9 mouse cellular contexts compared by ENCODE assay signal in the genomic region with DNA sequence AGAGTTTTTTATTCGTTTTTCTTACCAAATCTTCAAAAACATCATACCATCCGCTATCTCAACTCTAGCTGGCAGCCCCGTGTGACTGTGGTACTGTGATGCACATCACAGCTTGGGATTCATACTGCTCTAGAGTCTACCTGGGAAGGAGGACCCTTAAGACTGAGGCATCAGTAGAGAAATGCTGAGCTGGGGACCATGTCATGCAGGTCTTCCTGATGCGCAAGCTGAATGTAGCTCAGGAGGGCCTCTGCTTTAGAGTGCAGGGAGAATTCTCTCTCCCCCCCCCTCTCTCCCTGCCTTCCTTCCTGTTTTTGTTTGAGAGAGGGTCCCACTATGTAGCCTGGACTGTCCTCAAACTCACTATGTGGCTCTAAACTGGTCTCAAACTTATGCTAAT. TPM values are rescaled to one million over a fixed set of nuclear protein-coding genes. Genes with fewer than 3 reads are reported as not detected.
DNase-seq lines count a peak whose midpoint lies in the region; ATAC-seq and TF ChIP-seq lines count a peak whose summit lies in the region.
"Had no signal": no experiment of that assay in that cellular context is flagged by ENCODE, and none has a peak within 500 bp of the region (broad histone marks: within the 10 kb centered on the region; RNA-seq: fewer than 3 reads in every experiment).

No protein-coding gene starts in this region.

- no peak for TF ChIP-seq CTCF in layer of hippocampus, adult 2 months (conservative IDR thresholded peaks at IDR 0.05)

- peaks cover 20% of the 10 kb centered on the region for H3K4me1 ChIP-seq in embryonic facial prominence, embryonic 13.5 days
- peaks cover 21% of the 10 kb centered on the region for H3K4me1 ChIP-seq in limb, embryonic 10.5 days
- H3K4me1 ChIP-seq in neural tube, embryonic 13.5 days (replicated peaks): peaks cover 18% of the 10 kb centered on the region

- no peaks in the 10 kb centered on the region; the same call in 1 of the 2 replicates for H3K27me3 ChIP-seq in embryonic facial prominence, embryonic 13.5 days
- peaks cover 4% of the 10 kb centered on the region; the same call in 1 of the 2 replicates for H3K27me3 ChIP-seq in limb, embryonic 10.5 days (ENCODE audit: low read depth, poor library complexity, severe bottlenecking)
- peaks cover 8% of the 10 kb centered on the region; the same call in 1 of the 2 replicates for H3K27me3 ChIP-seq in neural tube, embryonic 13.5 days

- H3K27ac ChIP-seq in layer of hippocampus, adult 2 months: no peak overlapping the region
- H3K27ac ChIP-seq in embryonic facial prominence, embryonic 13.5 days: no peak overlapping the region
- H3K27ac ChIP-seq in limb, embryonic 10.5 days: no peak overlapping the region
- H3K27ac ChIP-seq in neural tube, embryonic 13.5 days (replicated peaks): no peak overlapping the region

- H3K9ac ChIP-seq in embryonic facial prominence, embryonic 13.5 days: no peak overlapping the region
- peak overlapping the region; percentile 67; the same call in 1 of the 2 replicates for H3K9ac ChIP-seq in neural tube, embryonic 13.5 days

- no peak; the same call in 1 of the 2 replicates for ATAC-seq in embryonic facial prominence, embryonic 13.5 days (ENCODE audit: insufficient number of reproducible peaks, insufficient read depth, low FRiP score, low TSS enrichment, low read depth)
- no peak for ATAC-seq in neural tube, embryonic 13.5 days (ENCODE audit: low read depth)

- H3K9me3 ChIP-seq in embryonic facial prominence, embryonic 13.5 days: no peaks in the 10 kb centered on the region
- H3K9me3 ChIP-seq in limb, embryonic 10.5 days (replicated peaks): no peaks in the 10 kb centered on the region
- no peaks in the 10 kb centered on the region for H3K9me3 ChIP-seq in neural tube, embryonic 13.5 days

- peaks cover 28% of the 10 kb centered on the region for H3K36me3 ChIP-seq in embryonic facial prominence, embryonic 13.5 days
- peaks cover 28% of the 10 kb centered on the region for H3K36me3 ChIP-seq in limb, embryonic 10.5 days
- peaks cover 29% of the 10 kb centered on the region for H3K36me3 ChIP-seq in neural tube, embryonic 13.5 days

- H3K4me3 ChIP-seq in layer of hippocampus, adult 2 months: peak overlapping the region; percentile 54; the same call in 1 of the 2 replicates
- H3K4me3 ChIP-seq in embryonic facial prominence, embryonic 13.5 days: peak overlapping the region; percentile 53
- peak overlapping the region; percentile 62 for H3K4me3 ChIP-seq in limb, embryonic 10.5 days
- H3K4me3 ChIP-seq in neural tube, embryonic 13.5 days: peak overlapping the region; percentile 42; the same call in 1 of the 2 replicates

- WGBS in embryonic facial prominence, embryonic 13.5 days: 55% methylated on average over 4 of the region's 4 CpGs
- 58% methylated on average over 4 of the region's 4 CpGs for WGBS in limb, embryonic 10.5 days
- 69% methylated on average over 4 of the region's 4 CpGs for WGBS in neural tube, embryonic 13.5 days

- no peak for DNase-seq in layer of hippocampus, adult 2 months (ENCODE audit: low spot score in 2 of 2)
- DNase-seq in layer of hippocampus, postnatal 14 days (ENCODE audit: low spot score in 2 of 2): no peak
- DNase-seq in limb, embryonic 10.5 days (ENCODE audit: low spot score): no peak
- DNase-seq in layer of hippocampus, adult 8-10 months (ENCODE audit: low spot score in 2 of 2): no peak
- DNase-seq in left cerebral cortex, adult 11 months (ENCODE audit: low spot score): no peak
- DNase-seq in urinary bladder, adult 18-20 months (ENCODE audit: low spot score in 2 of 2): no peak

- H3K4me2 ChIP-seq in embryonic facial prominence, embryonic 13.5 days: peak overlapping the region; percentile 87
- H3K4me2 ChIP-seq in neural tube, embryonic 13.5 days: peak overlapping the region; percentile 71

RNA-seq across cellular contexts. Expression of a gene that starts 14.9 kb away (rescaled TPM):
- 10 to 100 TPM; 54.7 to 64.7 TPM for total RNA-seq in layer of hippocampus, adult 2 months (2021)
- 10 to 100 TPM; 70.6 to 75.2 TPM for total RNA-seq in layer of hippocampus, postnatal 14 days (2021)
- 48.4 and 53.6 TPM in 2 replicates for polyA plus RNA-seq in embryonic facial prominence, embryonic 13.5 days (2015; fragmentation: Nextera tagmentation; extraction: Ambion mirVana)
- polyA plus RNA-seq in limb, embryonic 10.5 days (2016; fragmentation: Nextera tagmentation; extraction: Ambion mirVana): 43.1 and 46.2 TPM in 2 replicates
- 49.1 and 61.1 TPM in 2 replicates for polyA plus RNA-seq in neural tube, embryonic 13.5 days (2015; fragmentation: Nextera tagmentation; extraction: Ambion mirVana)
- total RNA-seq in layer of hippocampus, adult 8-10 months (2022): 10 to 100 TPM; 48.6 to 68.6 (median 55.6) TPM

RNA-seq across cellular contexts. Expression of a gene that starts 26.9 kb away (rescaled TPM):
- total RNA-seq in layer of hippocampus, adult 2 months (2021): not detected
- not detected for total RNA-seq in layer of hippocampus, postnatal 14 days (2021)
- polyA plus RNA-seq in embryonic facial prominence, embryonic 13.5 days (2015; fragmentation: Nextera tagmentation; extraction: Ambion mirVana): not detected in 2 replicates
- not detected in 2 replicates for polyA plus RNA-seq in limb, embryonic 10.5 days (2016; fragmentation: Nextera tagmentation; extraction: Ambion mirVana)
- polyA plus RNA-seq in neural tube, embryonic 13.5 days (2015; fragmentation: Nextera tagmentation; extraction: Ambion mirVana): not detected in 2 replicates
- total RNA-seq in layer of hippocampus, adult 8-10 months (2022): not detected
- total RNA-seq: left cerebral cortex, adult 2 months had no signal

RNA-seq across cellular contexts. Expression of a gene that starts 32.5 kb away (rescaled TPM):
- 10 to 100 TPM; 11.7 to 13.9 TPM for total RNA-seq in layer of hippocampus, adult 2 months (2021)
- 10 to 100 TPM; 10.4 to 11.2 TPM for total RNA-seq in layer of hippocampus, postnatal 14 days (2021)
- 3.3 and 3.4 TPM in 2 replicates for polyA plus RNA-seq in embryonic facial prominence, embryonic 13.5 days (2015; fragmentation: Nextera tagmentation; extraction: Ambion mirVana)
- 1.5 and 1.7 TPM in 2 replicates for polyA plus RNA-seq in limb, embryonic 10.5 days (2016; fragmentation: Nextera tagmentation; extraction: Ambion mirVana)
- polyA plus RNA-seq in neural tube, embryonic 13.5 days (2015; fragmentation: Nextera tagmentation; extraction: Ambion mirVana): 3.0 and 3.7 TPM in 2 replicates
- 10 to 100 TPM; 14.1 to 22.3 (median 19.7) TPM for total RNA-seq in layer of hippocampus, adult 8-10 months (2022)

RNA-seq across cellular contexts. Expression of a gene that starts 32.8 kb away (rescaled TPM):
- 1 to 10 TPM; 7.2 to 8.1 TPM for total RNA-seq in layer of hippocampus, adult 2 months (2021)
- total RNA-seq in layer of hippocampus, postnatal 14 days (2021): 10 to 100 TPM in 1 of 2 experiments, 1 to 10 TPM in 1; 9.6 to 12.1 TPM
- 3.6 and 4.4 TPM in 2 replicates for polyA plus RNA-seq in embryonic facial prominence, embryonic 13.5 days (2015; fragmentation: Nextera tagmentation; extraction: Ambion mirVana)
- 4.7 and 5.1 TPM in 2 replicates for polyA plus RNA-seq in limb, embryonic 10.5 days (2016; fragmentation: Nextera tagmentation; extraction: Ambion mirVana)
- 3.3 and 4.0 TPM in 2 replicates for polyA plus RNA-seq in neural tube, embryonic 13.5 days (2015; fragmentation: Nextera tagmentation; extraction: Ambion mirVana)
- 10 to 100 TPM in 2 of 4 experiments, 1 to 10 TPM in 2; 6.6 to 11.5 (median 10.3) TPM for total RNA-seq in layer of hippocampus, adult 8-10 months (2022)
